Mouse (Mus musculus): ENCODE results near the gene Mapkapk2. TPM values are rescaled to one million over a fixed set of nuclear protein-coding genes. Genes with fewer than 3 reads are reported as not detected.

Gene Mapkapk2
- polyA plus RNA-seq, 1 experiment from 2014 or later: 9.1 TPM

GRCm38 (mm10) chr1:131013926-131014325 lies 83.7 kb downstream of the Mapkapk2 start:
- no peaks in the 10 kb centered on the region for H3K9me3 ChIP-seq (ENCODE audit: control insufficient read depth, low read length)
- H3K27ac ChIP-seq (ENCODE audit: low read depth, low read length): no peak overlapping the region
- H3K36me3 ChIP-seq (ENCODE audit: control insufficient read depth, insufficient read depth, low read length): no peaks in the 10 kb centered on the region
- H3K4me1 ChIP-seq (ENCODE audit: control insufficient read depth, insufficient read depth, low read depth, low read length): no peaks in the 10 kb centered on the region
- ATAC-seq: no peak
- no peaks in the 10 kb centered on the region for H3K27me3 ChIP-seq (replicated peaks; ENCODE audit: control insufficient read depth, insufficient read depth, low read length)
- 95% methylated on average over 5 of the region's 5 CpGs for WGBS
- no peak overlapping the region for H3K4me2 ChIP-seq (ENCODE audit: low read length)
- H3K4me3 ChIP-seq (ENCODE audit: low read length): no peak overlapping the region
- H3K9ac ChIP-seq (ENCODE audit: low read depth, low read length): no peak overlapping the region

- Histone ChIP-seq H3K27ac (ENCODE audit: low read depth, low read length) (no peak overlapping the region), H3K4me1 (ENCODE audit: control insufficient read depth, insufficient read depth, low read depth, low read length) (no peaks in the 10 kb centered on the region), H3K4me2 (ENCODE audit: low read length) (no peak overlapping the region), H3K9me3 (ENCODE audit: control insufficient read depth, low read length) (no peaks in the 10 kb centered on the region), H3K27me3 (replicated peaks; ENCODE audit: control insufficient read depth, insufficient read depth, low read length) (no peaks in the 10 kb centered on the region), H3K9ac (ENCODE audit: low read depth, low read length) (no peak overlapping the region), H3K36me3 (ENCODE audit: control insufficient read depth, insufficient read depth, low read length) (no peaks in the 10 kb centered on the region), H3K4me3 (ENCODE audit: low read length) (no peak overlapping the region)
- 87% methylated on average over 8 of the region's 8 CpGs for WGBS
- ATAC-seq: no peak
Observed at GRCm38 (mm10) chr1:131012494-131012893, 85.1 kb downstream of the Mapkapk2 start.

GRCm38 (mm10) chr1:131010201-131011153 lies 87.1 kb downstream of the Mapkapk2 start:
- no peak for ATAC-seq
- 86% methylated on average over 17 of the region's 17 CpGs for WGBS
- H3K27ac ChIP-seq (ENCODE audit: low read depth, low read length): no peak overlapping the region
- no peak overlapping the region for H3K9ac ChIP-seq (ENCODE audit: low read depth, low read length)
- no peak overlapping the region for H3K4me3 ChIP-seq (ENCODE audit: low read length)
- H3K4me1 ChIP-seq (ENCODE audit: control insufficient read depth, insufficient read depth, low read depth, low read length): no peaks in the 10 kb centered on the region
- no peaks in the 10 kb centered on the region for H3K27me3 ChIP-seq (replicated peaks; ENCODE audit: control insufficient read depth, insufficient read depth, low read length)
- H3K4me2 ChIP-seq (ENCODE audit: low read length): no peak overlapping the region
- no peaks in the 10 kb centered on the region for H3K9me3 ChIP-seq (ENCODE audit: control insufficient read depth, low read length)
- no peaks in the 10 kb centered on the region for H3K36me3 ChIP-seq (ENCODE audit: control insufficient read depth, insufficient read depth, low read length)

GRCm38 (mm10) chr1:131006069-131006468 lies 91.6 kb downstream of the Mapkapk2 start:
- Histone ChIP-seq H3K4me2 (ENCODE audit: low read length) (no peak overlapping the region), H3K9ac (ENCODE audit: low read depth, low read length) (no peak overlapping the region), H3K27ac (ENCODE audit: low read depth, low read length) (no peak overlapping the region), H3K36me3 (ENCODE audit: control insufficient read depth, insufficient read depth, low read length) (no peaks in the 10 kb centered on the region), H3K27me3 (replicated peaks; ENCODE audit: control insufficient read depth, insufficient read depth, low read length) (no peaks in the 10 kb centered on the region), H3K4me3 (ENCODE audit: low read length) (no peak overlapping the region), H3K4me1 (ENCODE audit: control insufficient read depth, insufficient read depth, low read depth, low read length) (no peaks in the 10 kb centered on the region), H3K9me3 (ENCODE audit: control insufficient read depth, low read length) (no peaks in the 10 kb centered on the region)
- WGBS: 60% methylated on average over 1 of the region's 1 CpGs
- ATAC-seq: no peak

Other genes with a start within 250 kb of the Mapkapk2 start
- gene Fcmr, start 232.2 kb downstream of the Mapkapk2 start, polyA plus RNA-seq (2015; fragmentation: Nextera tagmentation; extraction: Ambion mirVana): 0.95 and 2.4 TPM in 2 replicates
- not detected in 2 replicates for gene Il24, start 210.4 kb downstream of the Mapkapk2 start, polyA plus RNA-seq (2015; fragmentation: Nextera tagmentation; extraction: Ambion mirVana)
- gene Il20, start 186.4 kb downstream of the Mapkapk2 start, polyA plus RNA-seq (2015; fragmentation: Nextera tagmentation; extraction: Ambion mirVana): not detected in 2 replicates
- gene Il19, start 157.7 kb downstream of the Mapkapk2 start, polyA plus RNA-seq (2015; fragmentation: Nextera tagmentation; extraction: Ambion mirVana): not detected in 2 replicates
- gene Il10, start 78.0 kb downstream of the Mapkapk2 start, polyA plus RNA-seq (2015; fragmentation: Nextera tagmentation; extraction: Ambion mirVana): 0.16 TPM in 1 of 2 replicates, not detected in the other
- 12.2 and 14.5 TPM in 2 replicates for gene Dyrk3, start 40.5 kb upstream of the Mapkapk2 start, polyA plus RNA-seq (2015; fragmentation: Nextera tagmentation; extraction: Ambion mirVana)
- 48.0 and 50.5 TPM in 2 replicates for gene Eif2d, start 55.4 kb upstream of the Mapkapk2 start, polyA plus RNA-seq (2015; fragmentation: Nextera tagmentation; extraction: Ambion mirVana)
- gene Rassf5, start 147.4 kb upstream of the Mapkapk2 start, polyA plus RNA-seq (2015; fragmentation: Nextera tagmentation; extraction: Ambion mirVana): 5.5 and 6.7 TPM in 2 replicates
- gene Ikbke, start 181.8 kb upstream of the Mapkapk2 start, polyA plus RNA-seq (2015; fragmentation: Nextera tagmentation; extraction: Ambion mirVana): 0.76 and 1.3 TPM in 2 replicates